Mouse (Mus musculus): ENCODE measurements around the gene Ccdc191.

Ccdc191 gene

GRCm38 (mm10) chr16:43889208-43890004 is at the start of gene Ccdc191:
Gene Ccdc191 (plus strand): TSS chr16:43889800.
- peak; percentile 98 for DNase-seq (ENCODE audit: extremely low spot score)

DNA sequence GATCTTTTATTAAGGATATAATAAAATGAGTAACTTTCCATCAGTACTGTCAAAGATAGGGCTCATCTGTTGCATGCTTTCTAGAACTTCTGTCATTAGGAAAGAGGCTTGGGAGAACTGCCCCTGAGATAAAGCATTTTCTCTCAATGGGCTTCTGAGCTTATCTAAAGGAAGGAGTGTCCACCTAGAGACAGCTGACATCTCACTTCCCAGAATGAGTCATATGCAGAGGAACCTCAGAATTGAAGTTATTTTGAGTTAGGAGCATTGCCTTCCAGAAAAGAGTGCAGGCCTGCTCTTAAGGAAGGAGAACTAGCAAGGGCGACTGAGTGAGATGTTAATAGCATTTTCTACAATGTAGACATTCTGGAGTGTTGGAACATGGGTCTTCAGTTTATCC is 48.4 kb upstream of the Ccdc191 start:
- no peak for DNase-seq (ENCODE audit: extremely low spot score)

DNA sequence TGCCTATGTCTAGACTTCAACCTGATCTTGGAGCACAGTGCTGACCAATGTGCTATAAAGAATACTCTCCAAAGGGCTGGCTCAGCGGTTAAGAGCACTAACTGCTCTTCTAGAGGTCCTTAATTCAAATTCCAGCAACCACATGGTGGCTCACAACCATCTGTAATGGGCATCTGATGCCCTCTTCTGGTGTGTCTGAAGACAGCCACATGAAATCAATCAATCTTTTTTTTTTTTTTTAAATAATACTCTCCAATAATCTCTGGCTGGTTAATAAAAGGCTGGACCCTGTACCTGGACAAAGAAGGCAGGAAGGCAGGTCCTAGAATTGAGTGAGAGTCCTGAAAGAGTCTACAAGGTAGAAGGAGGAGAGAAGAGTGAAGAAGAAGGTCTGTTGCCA is 39.8 kb upstream of the Ccdc191 start:
- no peak for DNase-seq (ENCODE audit: extremely low spot score)

- DNase-seq (ENCODE audit: extremely low spot score) = no peak
Measured at GRCm38 (mm10) chr16:43858941-43859476, 30.6 kb upstream of the Ccdc191 start.

- no peak for DNase-seq (ENCODE audit: extremely low spot score)
Measured at GRCm38 (mm10) chr16:43860624-43861023, 29.0 kb upstream of the Ccdc191 start.

- no peak for DNase-seq (ENCODE audit: extremely low spot score)
Measured at GRCm38 (mm10) chr16:43869805-43870204, 19.8 kb upstream of the Ccdc191 start.

- no peak for DNase-seq (ENCODE audit: extremely low spot score)
Measured at GRCm38 (mm10) chr16:43871419-43871818, 18.2 kb upstream of the Ccdc191 start.

DNA sequence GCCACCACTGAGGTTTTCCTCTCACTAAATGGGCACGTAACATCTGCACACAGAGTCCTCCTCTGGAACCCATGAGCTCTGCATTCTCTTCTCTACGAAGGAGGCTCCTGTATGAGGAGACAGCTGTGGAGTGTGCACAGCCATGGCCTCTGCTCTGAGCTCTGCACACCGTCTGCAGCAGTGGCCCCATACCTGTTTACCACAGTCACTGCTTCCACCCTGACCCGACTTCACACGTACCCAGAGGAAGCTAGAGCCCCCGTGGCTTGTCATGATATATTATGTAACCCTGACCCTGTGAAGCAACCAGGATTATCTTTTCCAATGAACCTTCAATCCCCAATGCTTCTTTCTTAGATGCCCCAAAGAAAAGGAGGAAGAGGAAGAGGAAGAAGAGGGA is 9.8 kb upstream of the Ccdc191 start:
- DNase-seq (ENCODE audit: extremely low spot score) = no peak

DNA sequence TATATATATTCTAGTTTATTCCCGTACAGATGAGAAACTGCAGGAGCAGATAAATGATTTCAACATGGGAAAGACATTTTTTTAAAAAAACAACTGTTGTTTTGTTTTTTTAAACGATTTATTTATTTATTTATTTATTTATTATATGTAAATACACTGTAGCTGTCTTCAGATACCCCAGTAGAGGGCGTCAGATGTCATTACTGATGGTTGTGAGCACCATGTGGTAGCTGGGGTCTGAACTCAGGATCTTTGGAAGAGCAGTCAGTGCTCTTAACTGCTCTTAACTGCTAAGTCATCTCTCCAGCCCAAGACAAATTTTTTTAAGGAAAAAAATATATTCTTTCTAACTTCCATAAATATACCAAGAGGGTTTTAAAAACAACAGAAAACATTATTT is 8.0 kb upstream of the Ccdc191 start:
- DNase-seq (ENCODE audit: extremely low spot score) = no peak

DNA sequence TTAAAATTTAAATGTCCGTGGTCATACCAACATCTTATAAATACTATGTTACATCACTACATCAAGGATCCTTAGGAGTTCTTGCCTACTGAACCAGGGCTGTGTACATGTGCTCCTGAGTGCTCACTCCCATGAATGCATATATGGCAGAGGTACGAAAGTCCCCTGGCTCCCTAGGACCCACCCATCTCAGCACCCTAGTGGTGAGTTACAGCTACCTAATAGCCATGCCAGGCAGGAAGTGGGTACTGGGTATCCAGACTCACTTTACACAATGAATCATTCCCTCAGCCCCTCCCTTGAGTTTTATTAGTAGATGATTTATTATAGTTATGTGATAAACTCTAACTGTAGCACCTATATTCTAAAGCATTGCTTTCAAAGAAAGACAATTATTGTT is 7.3 kb upstream of the Ccdc191 start:
- no peak for DNase-seq (ENCODE audit: extremely low spot score)

GRCm38 (mm10) chr16:43890005-43890336 is 371 bp downstream of the Ccdc191 start:
- DNase-seq (ENCODE audit: extremely low spot score) = no peak

- DNase-seq (ENCODE audit: extremely low spot score) = no peak
Measured at GRCm38 (mm10) chr16:43890747-43891336, 1.2 kb downstream of the Ccdc191 start.

GRCm38 (mm10) chr16:43894501-43894900 is 4.9 kb downstream of the Ccdc191 start:
- no peak for DNase-seq (ENCODE audit: extremely low spot score)

- no peak for DNase-seq (ENCODE audit: extremely low spot score)
Measured at GRCm38 (mm10) chr16:43900138-43900537, 10.5 kb downstream of the Ccdc191 start.

- DNase-seq (ENCODE audit: extremely low spot score) = no peak
Measured at GRCm38 (mm10) chr16:43900571-43900970, 11.0 kb downstream of the Ccdc191 start.

DNA sequence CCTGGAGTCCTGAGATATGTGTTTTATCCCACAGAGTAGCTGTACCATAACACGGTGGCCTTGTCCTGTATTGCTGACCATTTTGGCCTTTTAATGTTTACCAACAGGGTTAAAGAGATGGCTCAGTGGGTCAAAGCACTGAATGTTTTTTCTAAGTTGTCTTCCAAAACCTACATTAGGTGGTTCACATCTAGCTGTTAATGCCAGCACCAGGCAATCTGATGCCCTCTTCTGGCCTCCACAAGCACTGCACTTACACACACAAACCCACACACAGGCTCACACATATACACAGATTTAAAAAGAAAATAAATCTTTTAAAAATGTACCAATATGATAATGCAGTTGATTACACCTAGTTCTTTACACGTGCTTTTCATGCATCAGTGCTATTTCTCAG is 19.3 kb downstream of the Ccdc191 start:
- DNase-seq (ENCODE audit: extremely low spot score) = no peak

DNA sequence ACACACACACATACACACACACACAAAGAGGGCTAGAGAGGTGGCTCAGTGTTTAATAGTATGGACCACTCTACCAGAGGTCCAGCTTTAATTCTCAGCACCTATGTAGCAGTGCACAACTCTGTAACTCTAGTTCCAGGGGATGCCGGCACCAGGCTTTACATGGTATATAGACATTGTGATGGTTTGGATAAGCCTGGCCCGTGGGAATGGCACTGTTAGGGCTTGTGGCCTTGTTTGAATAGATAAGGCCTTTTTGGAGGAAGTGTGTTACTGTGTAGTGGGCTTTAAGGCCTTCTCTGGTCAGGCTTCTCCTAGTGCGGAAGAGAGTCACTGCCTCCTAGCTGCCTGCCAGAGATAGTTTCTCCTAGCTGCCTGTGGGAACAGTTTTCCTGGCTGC is 29.3 kb downstream of the Ccdc191 start:
- no peak for DNase-seq (ENCODE audit: extremely low spot score)

- no peak for DNase-seq (ENCODE audit: extremely low spot score)
Measured at GRCm38 (mm10) chr16:43922024-43922423, 32.4 kb downstream of the Ccdc191 start.

GRCm38 (mm10) chr16:43922630-43923029 is 33.0 kb downstream of the Ccdc191 start:
- no peak for DNase-seq (ENCODE audit: extremely low spot score)

DNA sequence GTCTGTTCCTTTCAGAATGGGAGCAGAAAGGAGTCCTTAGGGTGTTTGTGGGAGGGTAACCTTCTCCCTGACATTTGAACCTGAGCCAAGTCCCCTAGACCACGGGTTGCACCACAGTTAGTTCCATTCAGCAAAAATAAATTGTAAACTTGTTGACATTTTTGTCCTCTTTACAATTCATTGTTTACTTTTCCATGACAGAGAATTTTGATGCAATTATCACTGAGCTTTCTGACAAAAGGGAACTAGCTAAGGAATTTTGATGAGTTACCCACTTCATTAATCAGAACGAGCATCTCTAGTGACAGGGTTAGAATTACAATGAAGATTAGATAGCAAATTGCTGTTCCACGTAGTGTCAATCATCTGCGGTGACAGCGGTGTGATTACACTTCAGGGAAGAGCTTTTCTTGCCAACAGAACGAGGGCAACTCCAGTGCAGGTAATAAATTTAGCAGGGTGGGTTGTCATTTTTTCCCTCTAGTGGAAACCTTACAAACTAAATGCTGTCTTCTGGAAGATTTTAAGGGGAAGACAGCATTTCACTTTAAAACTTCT is 35.5 kb downstream of the Ccdc191 start:
- DNase-seq (ENCODE audit: extremely low spot score) = no peak

GRCm38 (mm10) chr16:43925846-43926245 is 36.2 kb downstream of the Ccdc191 start:
- DNase-seq (ENCODE audit: extremely low spot score) = no peak

- no peak for DNase-seq (ENCODE audit: extremely low spot score)
Measured at GRCm38 (mm10) chr16:43926341-43926859, 36.8 kb downstream of the Ccdc191 start, which contains the start of gene Qtrt2. Gene Qtrt2 (minus strand): TSS chr16:43926809.

DNA sequence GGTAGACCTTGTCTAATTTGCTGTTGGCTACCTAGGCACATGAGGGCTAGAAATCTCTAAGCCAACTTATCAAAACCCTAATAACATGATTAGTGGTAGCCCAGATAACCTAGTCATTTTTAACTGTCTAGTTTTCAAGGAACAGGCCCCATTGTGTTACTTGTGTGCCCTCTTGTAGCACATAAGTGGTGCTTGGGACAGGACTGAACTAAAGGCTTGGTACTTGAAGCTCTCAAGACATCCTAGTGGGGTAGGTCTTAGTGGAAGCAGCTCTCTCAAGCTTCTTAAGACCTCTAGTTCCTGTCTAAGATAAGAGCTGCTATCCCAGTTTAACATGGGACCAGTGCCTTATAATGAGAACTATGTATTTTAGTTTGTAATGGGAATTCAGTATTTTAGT is 41.0 kb downstream of the Ccdc191 start:
- no peak for DNase-seq (ENCODE audit: extremely low spot score)

Data from embryo, embryonic 9.5 days (tissue).